Comparison of ENCODE assay signal across 14 mouse cellular contexts in the genomic region with DNA sequence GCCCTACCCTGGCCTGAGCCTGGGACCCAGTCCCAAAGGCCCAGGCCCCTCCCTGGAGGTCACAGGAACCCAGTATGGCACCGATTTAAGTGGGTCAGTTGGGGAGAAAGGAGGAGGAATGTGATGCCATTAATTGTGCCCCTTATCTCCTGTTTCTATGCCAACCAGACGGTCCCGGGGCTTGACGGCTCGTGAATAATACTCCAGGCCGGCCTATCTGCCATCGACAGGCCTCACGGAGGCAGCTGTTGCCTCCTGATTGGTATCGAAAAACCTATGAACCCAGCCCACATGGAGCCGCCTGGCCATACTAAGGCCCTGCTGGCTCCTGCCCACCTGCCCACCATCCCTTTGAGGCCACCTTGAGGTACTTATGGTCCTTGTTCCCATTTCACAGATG. TPM values are rescaled to one million over a fixed set of nuclear protein-coding genes. Genes with fewer than 3 reads are reported as not detected.
DNase-seq lines count a peak whose midpoint lies in the region; ATAC-seq lines count a peak whose summit lies in the region.
"Had no signal": no experiment of that assay in that cellular context is flagged by ENCODE, and none has a peak within 500 bp of the region (broad histone marks: within the 10 kb centered on the region; RNA-seq: fewer than 3 reads in every experiment).

No protein-coding gene starts in this region.

- intact Hi-C loops in gastrocnemius, postnatal 36 days (cut with DNase I), result no loop called here

- ATAC-seq in cerebellum, adult (ENCODE audit: insufficient number of reproducible peaks, low FRiP score, low TSS enrichment), result no peak
- ATAC-seq: Patski had no signal

- peak; percentile 24 for DNase-seq in cerebellum, adult 9-11 months
- DNase-seq in retina, postnatal 1 day, result peak; percentile 57
- no peak for DNase-seq in retina, embryonic 14.5 days (ENCODE audit: low spot score)
- peak; percentile 93 for DNase-seq in liver
- DNase-seq in spleen, postnatal 36 days (ENCODE audit: low spot score in 2 of 2), result peak; percentile 63 to 81
- no peak for DNase-seq in gastrocnemius, postnatal 36 days
- no peak for DNase-seq in thymus, postnatal 10 days (ENCODE audit: low spot score in 2 of 2)
- DNase-seq: adrenal gland, postnatal 25 days; cerebellum, postnatal 36 days; kidney, postnatal 14 days; layer of hippocampus, postnatal 36 days; thymus, adult 2 months had no signal

RNA-seq across cellular contexts. Expression of a gene that starts 5.0 kb away (rescaled TPM):
- total RNA-seq in gastrocnemius, postnatal 36 days (2021), result 1 to 10 TPM; 5.6 to 8.9 TPM

Comparison
In these comparisons a context has a peak if more than half of its experiments do, and no peak if none do; other contexts are left out.
1. DNase-seq: peak in cerebellum, adult 9-11 months (single experiment), retina, postnatal 1 day (single experiment), liver (single experiment) and spleen, postnatal 36 days (2 of 2); none in retina, embryonic 14.5 days (single experiment), gastrocnemius, postnatal 36 days (0 of 2) and thymus, postnatal 10 days (0 of 2).